Mouse (Mus musculus) ES-Bruce4 (cell line): ENCODE results near the gene Alkbh4. TPM values are rescaled to one million over a fixed set of nuclear protein-coding genes. Genes with fewer than 3 reads are reported as not detected.

Experiments
- H3K27ac ChIP-seq: 2 replicates; pipeline ENCODE4 v1.5.1; 2012; ENCODE audit warnings: low read length, inconsistent platforms; ENCODE audit not compliant: insufficient read depth
- H3K27me3 ChIP-seq: 2 replicates; pipeline ENCODE4 v1.6.1; 2012; ENCODE audit warnings: mild to moderate bottlenecking, low read length, inconsistent platforms; ENCODE audit not compliant: control insufficient read depth, poor library complexity, insufficient read depth, severe bottlenecking
- H3K36me3 ChIP-seq: 2 replicates; pipeline ENCODE4 v1.6.1; 2012; ENCODE audit warnings: inconsistent platforms, mild to moderate bottlenecking, low read length, moderate library complexity; ENCODE audit not compliant: control insufficient read depth, poor library complexity, insufficient read depth, severe bottlenecking
- H3K4me1 ChIP-seq: one replicate; pipeline ENCODE4 v1.8.1; 2011; ENCODE audit warnings: low read length; ENCODE audit not compliant: control insufficient read depth, insufficient read depth
- H3K4me3 ChIP-seq: 2 replicates; pipeline ENCODE4 v1.5.1; 2011; ENCODE audit warnings: low read depth, mild to moderate bottlenecking, low read length
- H3K9ac ChIP-seq: 2 replicates; pipeline ENCODE4 v1.6.1; 2012; ENCODE audit warnings: low read depth, mild to moderate bottlenecking, inconsistent platforms; ENCODE audit not compliant: poor library complexity, severe bottlenecking
- H3K9me3 ChIP-seq: replicated peaks from 2 replicates; pipeline ENCODE4 v1.6.1; 2012; ENCODE audit warnings: mild to moderate bottlenecking, low read length, inconsistent platforms; ENCODE audit not compliant: control insufficient read depth, poor library complexity, insufficient read depth, severe bottlenecking
- CTCF ChIP-seq: IDR thresholded peaks from one replicate; pipeline ENCODE4 v1.8.1; 2011; ENCODE audit warnings: low read depth, low read length
- EP300 ChIP-seq: IDR thresholded peaks from 2 replicates; pipeline ENCODE4 v1.6.1; 2011; ENCODE audit warnings: low read depth, low read length; ENCODE audit not compliant: insufficient read depth
- POLR2A ChIP-seq: IDR thresholded peaks from one replicate; pipeline ENCODE4 v1.8.1; 2011; ENCODE audit warnings: low read length; ENCODE audit not compliant: insufficient read depth
- polyA plus RNA-seq: library from polyadenylated mRNA; stranded (reverse); fragments of >200 nt; gene quantifications from 2 replicates; pipeline ENCODE4 v1.2.4, GENCODE M21; 2011; ENCODE audit warnings: low read depth; ENCODE audit not compliant: missing spikeins, insufficient read depth, insufficient read length

The Alkbh4 gene
- polyA plus RNA-seq, 1 experiment = 8.7 TPM

DNA sequence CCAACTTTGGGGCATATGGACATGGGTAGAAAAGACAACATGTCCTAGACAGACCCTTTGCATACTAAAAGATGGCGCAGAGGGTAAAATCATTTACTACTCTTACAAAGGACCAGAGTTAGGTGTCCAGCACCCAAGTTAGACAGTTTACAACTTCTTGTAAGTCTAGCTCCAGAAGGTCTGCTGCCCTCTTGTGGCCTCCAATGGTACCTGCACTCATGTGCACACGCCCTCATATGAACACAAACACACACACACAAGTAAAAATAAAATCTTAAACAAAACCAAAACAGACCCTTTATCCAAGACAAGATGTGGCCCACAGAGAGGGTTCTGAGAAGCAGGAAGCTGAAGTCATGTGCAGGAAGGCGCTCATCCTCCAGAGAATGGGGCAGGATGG, 32.1 kb downstream of the Alkbh4 start:
- Histone ChIP-seq H3K27me3 (no peaks in the 10 kb centered on the region), H3K4me3 (no peak overlapping the region), H3K4me1 (peaks cover 2% of the 10 kb centered on the region), H3K9ac (no peak overlapping the region), H3K36me3 (no peaks in the 10 kb centered on the region), H3K27ac (no peak overlapping the region), H3K9me3 (no peaks in the 10 kb centered on the region)
- peak; percentile 47 for TF ChIP-seq CTCF
- TF ChIP-seq POLR2A = no peak

DNA sequence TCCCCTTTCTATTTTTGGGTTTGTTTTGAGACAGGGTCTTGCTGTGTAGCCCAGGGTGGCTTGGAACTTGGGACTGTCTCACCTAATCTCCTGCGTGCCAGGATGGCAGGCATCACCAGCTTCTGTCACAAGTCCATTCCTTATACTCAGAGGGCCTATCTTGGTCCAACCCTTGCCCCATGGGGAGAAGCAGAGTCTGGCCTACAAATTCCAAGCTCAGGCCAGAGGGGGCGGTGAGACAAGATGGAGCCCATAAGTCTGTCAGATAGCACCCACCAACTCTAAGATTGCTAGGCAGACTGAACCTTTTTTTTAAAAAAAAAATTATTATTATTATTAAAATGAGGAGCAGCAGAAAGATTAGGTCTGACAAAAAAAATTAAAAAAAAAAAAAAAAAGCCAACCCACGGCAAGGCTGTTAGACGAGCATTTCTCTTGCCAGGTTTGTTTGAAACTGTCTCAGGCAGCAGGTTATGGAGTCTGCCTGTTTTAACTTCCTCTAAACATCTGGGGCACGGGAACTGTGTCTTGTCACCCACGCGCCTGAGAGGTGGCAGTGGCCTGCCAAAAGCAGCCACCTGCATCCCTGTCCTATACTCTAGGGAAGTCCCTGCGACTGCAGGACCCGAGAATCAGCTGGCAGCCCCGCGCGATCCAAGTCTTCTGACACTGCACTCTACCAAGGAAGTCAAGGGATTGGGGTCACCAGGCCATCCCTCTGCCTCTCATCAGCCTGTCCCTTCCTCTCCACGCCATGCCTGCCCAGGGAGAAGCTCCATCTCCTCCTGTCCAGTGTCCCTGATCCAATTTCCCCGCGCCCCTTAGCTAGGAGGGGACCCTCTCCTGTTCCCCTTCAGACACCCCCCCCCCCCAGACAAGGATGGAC, 33.9 kb downstream of the Alkbh4 start:
- Histone ChIP-seq H3K4me1 (peaks cover 4% of the 10 kb centered on the region), H3K4me3 (peak overlapping the region; percentile 71), H3K27me3 (no peaks in the 10 kb centered on the region), H3K27ac (no peak overlapping the region), H3K36me3 (no peaks in the 10 kb centered on the region), H3K9me3 (no peaks in the 10 kb centered on the region), H3K9ac (peak overlapping the region; percentile 14)
- no peak for TF ChIP-seq POLR2A
- no peak for TF ChIP-seq EP300
- TF ChIP-seq CTCF = no peak

DNA sequence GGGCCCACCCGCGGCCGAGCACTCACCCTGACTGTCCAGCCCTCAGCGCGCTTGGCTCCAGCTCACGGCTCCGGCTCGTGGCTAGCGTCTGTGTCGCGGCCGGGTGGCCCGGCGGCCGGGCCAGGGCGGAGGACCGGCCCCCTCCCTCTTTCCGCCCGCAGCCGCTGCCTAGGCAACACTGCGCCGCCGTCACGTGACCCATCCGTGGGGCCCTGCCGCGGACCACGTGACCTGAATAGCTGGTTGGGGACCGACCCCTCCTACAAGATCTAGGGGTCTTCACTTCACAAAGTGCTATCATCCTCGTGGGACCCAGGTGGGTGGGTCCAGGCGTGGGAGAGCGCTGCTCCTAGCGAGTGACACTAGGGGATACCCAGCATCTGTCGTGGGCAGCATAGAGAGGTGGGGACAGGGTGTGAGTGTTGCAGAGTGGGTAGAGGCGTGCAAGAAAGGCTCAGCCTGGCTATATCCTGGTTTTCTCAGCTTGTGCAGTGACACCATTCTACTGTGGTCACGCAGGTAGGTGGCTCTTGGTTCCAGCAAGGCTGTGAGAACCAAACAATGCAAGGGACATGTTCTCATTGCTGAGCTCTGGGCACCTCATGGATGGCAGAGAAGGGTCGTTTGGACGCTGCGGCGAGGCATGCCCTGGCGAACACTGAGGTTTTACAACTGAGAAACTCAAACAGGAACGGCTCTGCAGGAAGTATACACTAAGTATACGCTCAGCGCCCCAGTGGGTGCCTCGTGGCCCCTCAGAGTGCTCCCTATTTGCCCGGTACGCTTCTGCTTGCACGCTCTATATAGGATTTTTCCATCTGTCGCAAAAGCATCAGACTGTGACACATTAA, 34.8 kb downstream of the Alkbh4 start, which contains the start of gene Orai2:
Orai2 (minus strand) TSS at position 202 of the 851 bp plus-strand sequence.
- H3K36me3 ChIP-seq = no peaks in the 10 kb centered on the region
- H3K4me3 ChIP-seq = peak within 1 kb of the TSS; percentile 71
- H3K4me1 ChIP-seq = peaks cover 4% of the 10 kb centered on the region
- peak within 1 kb of the TSS; percentile 14 for H3K9ac ChIP-seq
- H3K27ac ChIP-seq = no peak within 1 kb of the TSS
- no peaks in the 10 kb centered on the region for H3K27me3 ChIP-seq
- no peak for TF ChIP-seq CTCF
- TF ChIP-seq POLR2A = no peak
- no peak for TF ChIP-seq EP300
- no peaks in the 10 kb centered on the region for H3K9me3 ChIP-seq

DNA sequence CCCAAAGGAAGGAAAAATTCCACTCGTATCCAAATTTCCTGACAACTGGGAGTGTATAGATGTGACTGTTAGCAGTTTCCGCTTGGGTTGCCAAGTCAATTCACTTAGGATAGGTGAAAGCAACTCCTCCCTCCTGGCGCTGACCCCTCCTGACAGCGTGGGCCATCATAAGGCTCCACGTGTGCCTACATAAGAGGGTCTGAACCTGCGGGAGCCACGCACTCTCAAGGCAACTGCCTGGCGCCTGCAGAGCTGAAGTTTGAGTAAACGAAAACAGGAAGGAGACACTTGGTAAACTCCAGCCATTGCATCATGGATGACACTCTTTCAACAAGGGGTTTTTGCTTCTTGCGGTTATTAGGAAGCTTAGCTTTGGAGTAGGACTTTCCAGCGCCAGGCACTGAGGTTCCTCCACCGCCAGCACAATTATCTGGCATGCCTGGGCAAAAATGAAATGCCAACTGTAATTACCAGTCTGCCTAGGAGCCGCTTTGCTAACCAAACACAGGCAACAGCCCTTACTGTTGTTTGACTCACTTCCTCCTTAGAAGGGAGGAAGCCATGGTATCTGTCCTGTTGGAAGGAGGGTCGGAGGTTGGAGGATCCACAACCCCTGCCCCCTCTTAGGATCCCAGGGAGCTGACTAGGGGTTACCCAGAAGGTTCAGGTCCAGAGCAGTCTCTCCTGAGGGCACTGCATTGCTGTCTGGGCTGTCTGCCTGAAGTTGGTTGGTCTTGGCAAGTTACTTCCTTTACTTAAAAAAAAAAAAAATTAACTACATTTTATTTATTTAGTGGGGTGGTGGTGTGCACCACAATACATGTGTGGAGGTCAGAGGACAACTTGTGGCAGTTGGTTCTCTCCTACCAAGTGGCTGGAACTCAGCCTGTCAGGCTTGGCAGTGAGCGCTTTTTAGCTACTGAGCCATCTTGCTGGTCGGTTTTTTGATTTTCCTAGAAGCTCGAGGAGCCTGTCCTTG, 35.7 kb downstream of the Alkbh4 start:
- Histone ChIP-seq H3K27me3 (no peaks in the 10 kb centered on the region), H3K36me3 (no peaks in the 10 kb centered on the region), H3K9ac (no peak overlapping the region; the same call in 1 of the 2 replicates), H3K4me1 (peaks cover 4% of the 10 kb centered on the region), H3K9me3 (no peaks in the 10 kb centered on the region), H3K27ac (no peak overlapping the region), H3K4me3 (peak overlapping the region; percentile 19; the same call in 1 of the 2 replicates)
- no peak for TF ChIP-seq POLR2A
- TF ChIP-seq EP300 = no peak
- no peak for TF ChIP-seq CTCF

DNA sequence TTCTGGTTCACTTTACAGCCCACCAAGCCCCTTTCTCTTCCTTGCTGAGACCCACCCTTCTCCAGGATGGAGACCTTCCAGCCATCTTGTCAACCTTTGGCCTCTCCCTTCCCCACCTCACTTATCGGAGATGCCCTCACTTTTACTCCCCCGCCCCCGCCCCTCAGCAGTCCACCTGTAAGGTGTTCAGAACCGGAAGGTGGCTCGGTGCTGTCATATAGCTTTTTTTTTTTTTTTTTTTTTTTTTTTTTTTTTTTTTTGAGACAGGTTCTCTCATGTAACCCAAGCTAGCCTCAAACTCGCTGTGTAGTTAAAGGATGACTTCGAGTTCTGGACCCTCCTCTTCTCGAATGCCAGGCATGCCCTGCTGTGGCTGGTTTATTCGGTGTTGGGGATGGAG, 37.0 kb downstream of the Alkbh4 start:
- Histone ChIP-seq H3K9ac (no peak overlapping the region), H3K4me3 (no peak overlapping the region), H3K27ac (no peak overlapping the region), H3K36me3 (no peaks in the 10 kb centered on the region), H3K9me3 (no peaks in the 10 kb centered on the region), H3K27me3 (no peaks in the 10 kb centered on the region), H3K4me1 (peaks cover 4% of the 10 kb centered on the region)
- TF ChIP-seq EP300 = no peak
- no peak for TF ChIP-seq CTCF
- no peak for TF ChIP-seq POLR2A
